Mouse (Mus musculus): ENCODE measurements around the gene Gm14781. TPM values are rescaled to one million over a fixed set of nuclear protein-coding genes. Genes with fewer than 3 reads are reported as not detected.
"Not testable (repeated sequence)": the region's sequence is repeated elsewhere in the genome, so short reads cannot be mapped to it uniquely, and the experiment has no call there.

Gene Gm14781
- not detected in 2 replicates for polyA plus RNA-seq (2015; fragmentation: Nextera tagmentation; extraction: Ambion mirVana)

DNA sequence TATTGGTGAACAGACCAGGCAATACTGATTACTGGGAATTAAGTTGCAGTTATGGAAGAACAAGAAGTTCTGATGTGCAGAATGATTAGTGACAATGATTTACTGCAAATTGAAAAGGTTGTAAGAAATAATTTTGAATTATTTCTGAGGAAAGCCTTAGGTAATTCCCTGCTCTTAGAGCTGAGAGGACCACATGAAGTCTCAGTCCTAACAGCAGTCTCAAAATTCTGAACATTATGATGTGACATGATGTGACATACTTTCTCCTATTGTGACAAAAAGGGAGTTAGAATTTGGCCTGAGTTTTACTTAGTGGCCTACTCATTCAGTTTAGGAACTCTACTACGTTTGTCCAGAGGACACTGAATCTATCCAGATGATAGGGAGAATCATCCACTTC lies at the start of gene Gm14781:
Gm14781 (plus strand) TSS at position 301 of the 400 bp plus-strand sequence.
- H3K9me3 ChIP-seq (replicated peaks; ENCODE audit: control insufficient read depth, low read length, poor library complexity, severe bottlenecking); H3K4me3 ChIP-seq (ENCODE audit: low read depth, low read length); H3K4me2 ChIP-seq (ENCODE audit: low read length); H3K27me3 ChIP-seq (ENCODE audit: control insufficient read depth, insufficient read depth, low read depth, low read length); H3K4me1 ChIP-seq (ENCODE audit: control insufficient read depth, insufficient read depth, low read length); ATAC-seq; H3K36me3 ChIP-seq (ENCODE audit: control insufficient read depth, insufficient read depth, low read length); H3K27ac ChIP-seq (ENCODE audit: low read length); H3K9ac ChIP-seq (ENCODE audit: low read depth, low read length): not testable (repeated sequence)
- 47% methylated on average over 1 of the region's 1 CpGs for WGBS

DNA sequence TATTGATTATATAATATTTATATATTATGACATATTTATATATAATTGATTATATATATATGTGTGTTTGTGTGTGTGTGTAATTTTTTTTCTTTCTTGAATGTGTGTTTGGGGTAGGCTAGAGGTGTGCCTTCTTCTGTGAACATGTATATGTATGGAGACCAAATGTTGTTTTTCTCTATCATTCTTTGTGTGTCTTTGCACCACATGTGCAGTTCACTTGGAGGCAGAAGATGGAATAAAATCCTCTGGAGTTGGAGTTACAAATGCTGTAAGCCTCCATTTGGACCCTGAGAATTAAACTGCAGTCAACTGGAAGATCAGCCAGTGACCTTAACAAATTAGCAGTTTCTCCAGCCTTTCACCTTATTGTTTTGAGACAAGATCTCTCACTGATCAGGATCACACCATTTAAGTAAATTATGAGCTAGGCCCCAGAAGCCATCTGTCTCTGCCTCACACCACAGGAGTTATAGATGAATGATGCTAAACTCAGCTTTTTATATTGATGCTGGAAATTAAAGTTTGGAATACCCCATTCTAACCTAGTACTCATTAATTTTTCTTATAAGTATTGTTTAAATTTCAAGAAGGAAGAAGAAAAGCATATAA lies 23.1 kb downstream of the Gm14781 start:
- not testable (repeated sequence) for H3K4me1 ChIP-seq (ENCODE audit: control insufficient read depth, insufficient read depth, low read length); H3K27me3 ChIP-seq (ENCODE audit: control insufficient read depth, insufficient read depth, low read depth, low read length); H3K36me3 ChIP-seq (ENCODE audit: control insufficient read depth, insufficient read depth, low read length); H3K9me3 ChIP-seq (replicated peaks; ENCODE audit: control insufficient read depth, low read length, poor library complexity, severe bottlenecking); ATAC-seq; H3K4me2 ChIP-seq (ENCODE audit: low read length); H3K9ac ChIP-seq (ENCODE audit: low read depth, low read length); H3K4me3 ChIP-seq (ENCODE audit: low read depth, low read length); H3K27ac ChIP-seq (ENCODE audit: low read length)

Other genes with a start within 250 kb of the Gm14781 start
- not detected in 2 replicates for gene Gm5072, start 239.7 kb upstream of the Gm14781 start, polyA plus RNA-seq (2015; fragmentation: Nextera tagmentation; extraction: Ambion mirVana)
- not detected in 2 replicates for gene Gm8914, start 152.1 kb upstream of the Gm14781 start, polyA plus RNA-seq (2015; fragmentation: Nextera tagmentation; extraction: Ambion mirVana)
- gene 1700084M14Rik, start 56.3 kb upstream of the Gm14781 start, polyA plus RNA-seq (2015; fragmentation: Nextera tagmentation; extraction: Ambion mirVana), result not detected in 2 replicates
- not detected in 2 replicates for gene Mageb5, start 150.8 kb downstream of the Gm14781 start, polyA plus RNA-seq (2015; fragmentation: Nextera tagmentation; extraction: Ambion mirVana)

Data from midbrain, embryonic 16.5 days (tissue).